In the genomic region with DNA sequence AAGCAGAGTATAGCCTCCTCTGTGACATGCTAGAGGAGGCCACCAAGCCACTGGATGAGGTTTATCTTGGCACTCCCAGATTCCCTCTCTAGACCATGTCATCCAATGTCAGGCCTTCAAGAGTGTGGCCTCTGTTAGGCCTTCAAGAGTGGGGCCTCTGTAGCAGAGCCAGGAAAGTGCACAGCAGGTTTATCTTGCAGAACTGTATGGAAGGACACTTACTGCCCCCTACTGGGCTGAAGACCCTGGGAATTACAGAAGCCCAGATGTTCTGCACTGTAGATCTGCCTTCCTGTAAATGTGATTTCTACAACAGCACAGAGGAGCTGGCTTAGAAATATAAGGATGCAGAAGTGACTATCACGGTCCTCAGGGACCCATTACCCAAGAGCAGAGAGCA, we compare ENCODE assay signal across 11 mouse cellular contexts. TPM values are rescaled to one million over a fixed set of nuclear protein-coding genes. Genes with fewer than 3 reads are reported as not detected.
DNase-seq lines count a peak whose midpoint lies in the region; ATAC-seq lines count a peak whose summit lies in the region.
"Had no signal": no experiment of that assay in that cellular context is flagged by ENCODE, and none has a peak within 500 bp of the region (broad histone marks: within the 10 kb centered on the region; RNA-seq: fewer than 3 reads in every experiment).

No protein-coding gene starts in this region.

- no peaks in the 10 kb centered on the region for H3K4me1 ChIP-seq in lung, embryonic 15.5 days
- H3K4me1 ChIP-seq: embryonic facial prominence, embryonic 15.5 days; liver, embryonic 15.5 days had no signal

- H3K27ac ChIP-seq in lung, embryonic 15.5 days: no peak overlapping the region
- H3K27ac ChIP-seq: embryonic facial prominence, embryonic 15.5 days; liver, embryonic 15.5 days had no signal

- H3K4me2 ChIP-seq in lung, embryonic 15.5 days: no peak overlapping the region
- H3K4me2 ChIP-seq: embryonic facial prominence, embryonic 15.5 days; liver, embryonic 15.5 days had no signal

- WGBS in lung, embryonic 15.5 days: 38% methylated on average over 1 of the region's 1 CpGs

- intact Hi-C loops in heart, postnatal 10 days (cut with DNase I): loop anchor here (1.0 to 5.0 kb wide), 3 partner anchors 95 to 308 kb away; a partner anchor contains a TSS

- no peak overlapping the region for H3K9ac ChIP-seq in lung, embryonic 15.5 days
- H3K9ac ChIP-seq: embryonic facial prominence, embryonic 15.5 days; liver, embryonic 15.5 days had no signal

- no peaks in the 10 kb centered on the region for H3K9me3 ChIP-seq in lung, embryonic 15.5 days
- H3K9me3 ChIP-seq: embryonic facial prominence, embryonic 15.5 days; liver, embryonic 15.5 days had no signal

- 0 out of 2 replicates have a peak, but pooled peaks have one; percentile 46 for ATAC-seq in lung, embryonic 15.5 days (ENCODE audit: borderline replicate concordance, extremely low read depth, low FRiP score, low TSS enrichment)
- ATAC-seq in cerebellum, adult (ENCODE audit: insufficient number of reproducible peaks, low FRiP score, low TSS enrichment): no peak

- no peaks in the 10 kb centered on the region for H3K27me3 ChIP-seq in lung, embryonic 15.5 days
- H3K27me3 ChIP-seq: embryonic facial prominence, embryonic 15.5 days; liver, embryonic 15.5 days had no signal

- no peak overlapping the region for H3K4me3 ChIP-seq in lung, embryonic 15.5 days
- H3K4me3 ChIP-seq: embryonic facial prominence, embryonic 15.5 days; liver, embryonic 15.5 days had no signal

- no peaks in the 10 kb centered on the region for H3K36me3 ChIP-seq in lung, embryonic 15.5 days
- H3K36me3 ChIP-seq: embryonic facial prominence, embryonic 15.5 days; liver, embryonic 15.5 days had no signal

- peak; percentile 54 for DNase-seq in urinary bladder, postnatal 25 days (ENCODE audit: low spot score)
- no peak for DNase-seq in urinary bladder, adult 2 months (ENCODE audit: low spot score)
- DNase-seq in brain, embryonic 18.5 days (ENCODE audit: low read depth, low spot score): peak; percentile 2
- peak; percentile 42 to 61 for DNase-seq in heart, postnatal 10 days
- peak; percentile 7 to 49 for DNase-seq in layer of hippocampus, adult 18-20 months (ENCODE audit: low spot score in 2 of 2)
- DNase-seq in right cerebral cortex, postnatal 4 days: peak; percentile 46

RNA-seq across cellular contexts. Expression of a gene that starts 19.8 kb away (rescaled TPM):
- not detected in 2 replicates for polyA plus RNA-seq in urinary bladder, adult 2 months (2012; rRNA removed)
- total RNA-seq in heart, postnatal 10 days (2021): not detected
- not detected for total RNA-seq in layer of hippocampus, adult 18-20 months (2021)
- not detected in 2 replicates for polyA plus RNA-seq in lung, embryonic 15.5 days (2015; fragmentation: Nextera tagmentation; extraction: Ambion mirVana)
- polyA plus RNA-seq: embryonic facial prominence, embryonic 15.5 days; liver, embryonic 15.5 days; stomach, embryonic 16.5 days had no signal

RNA-seq across cellular contexts. Expression of a gene that starts 25.3 kb away (rescaled TPM):
- not detected in 2 replicates for polyA plus RNA-seq in urinary bladder, adult 2 months (2012; rRNA removed)
- not detected for total RNA-seq in heart, postnatal 10 days (2021)
- not detected for total RNA-seq in layer of hippocampus, adult 18-20 months (2021)
- not detected in 2 replicates for polyA plus RNA-seq in lung, embryonic 15.5 days (2015; fragmentation: Nextera tagmentation; extraction: Ambion mirVana)
- polyA plus RNA-seq: embryonic facial prominence, embryonic 15.5 days; liver, embryonic 15.5 days; stomach, embryonic 16.5 days had no signal

RNA-seq across cellular contexts. Expression of a gene that starts 31.7 kb away (rescaled TPM):
- polyA plus RNA-seq in urinary bladder, adult 2 months (2012; rRNA removed): not detected in 2 replicates
- not detected for total RNA-seq in heart, postnatal 10 days (2021)
- total RNA-seq in layer of hippocampus, adult 18-20 months (2021): not detected
- not detected in 2 replicates for polyA plus RNA-seq in lung, embryonic 15.5 days (2015; fragmentation: Nextera tagmentation; extraction: Ambion mirVana)
- polyA plus RNA-seq: embryonic facial prominence, embryonic 15.5 days; liver, embryonic 15.5 days; stomach, embryonic 16.5 days had no signal
